Mouse (Mus musculus) spleen, adult 2 months (tissue): ENCODE measurements around the gene Tanc1.

Source experiments
- CTCF ChIP-seq: fragments of 200-500 bp; IDR thresholded peaks from 2 replicates; pipeline ENCODE4 v1.5.1; 2011; ENCODE audit warnings: mild to moderate bottlenecking, inconsistent platforms; ENCODE audit not compliant: insufficient read depth, insufficient read length, insufficient replicate concordance; ENCODE audit errors: extremely low read depth
- POLR2A ChIP-seq: fragments of 200-500 bp; IDR thresholded peaks from 2 replicates; pipeline ENCODE4 v1.6.1; 2011; ENCODE audit warnings: low read depth, low read length, inconsistent platforms

DNA sequence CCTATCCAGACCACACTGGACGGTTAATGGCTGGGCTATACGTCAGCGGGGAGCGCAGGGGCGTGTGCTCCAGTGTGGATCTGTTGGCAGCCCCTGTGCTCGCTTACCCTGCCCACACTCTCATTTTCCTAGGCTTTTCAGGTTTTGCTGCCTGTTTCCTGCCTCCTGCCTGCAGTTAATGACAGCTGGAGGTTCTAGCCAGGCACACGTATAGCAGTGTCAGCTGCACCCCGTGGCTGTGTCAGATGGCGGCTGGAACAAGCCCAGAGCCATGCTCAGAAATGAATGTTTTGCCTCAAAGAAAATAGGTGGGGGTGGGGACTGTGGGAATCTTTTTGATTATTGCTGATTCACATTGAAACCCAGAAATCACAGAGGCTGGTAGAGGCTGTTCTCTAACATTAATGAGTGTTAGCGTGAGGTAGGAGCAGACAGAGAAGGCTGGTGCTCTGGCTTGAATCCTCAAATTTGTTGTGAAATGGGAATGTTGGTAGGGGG, 124.6 kb downstream of the Tanc1 start:
- TF ChIP-seq POLR2A (no peak), CTCF (no peak)
